Mouse (Mus musculus) forebrain, embryonic 11.5 days (tissue): ENCODE data around the gene Xntrpc. TPM values are rescaled to one million over a fixed set of nuclear protein-coding genes. Genes with fewer than 3 reads are reported as not detected.
"Not testable (repeated sequence)": the region's sequence is repeated elsewhere in the genome, so short reads cannot be mapped to it uniquely, and the experiment has no call there.

ENCODE experiments used
- ATAC-seq: fragments of 200-750 bp; cut with Nextera tagmentation; replicated peaks from 2 replicates; pipeline ENCODE4 v1.8.0; 2017; ENCODE audit warnings: moderate TSS enrichment; ENCODE audit not compliant: low FRiP score
- DNase-seq: peaks from one replicate; pipeline ENCODE4 v3.0.0-alpha.2; 2017; ENCODE audit warnings: low spot score
- H3K27ac ChIP-seq: fragments of 300-500 bp; sonication (generic); 2 replicates; pipeline ENCODE4 v1.5.1; 2014; ENCODE audit warnings: low read depth, low read length
- H3K27me3 ChIP-seq: fragments of 300-500 bp; sonication (generic); 2 replicates; pipeline ENCODE4 v1.6.1; 2014; ENCODE audit warnings: mild to moderate bottlenecking, low read length, mixed read lengths; ENCODE audit not compliant: control insufficient read depth, insufficient read depth
- H3K36me3 ChIP-seq: fragments of 300-500 bp; sonication (generic); 2 replicates; pipeline ENCODE4 v1.6.1; 2014; ENCODE audit warnings: mild to moderate bottlenecking, low read length, moderate library complexity, mixed read lengths; ENCODE audit not compliant: control insufficient read depth, insufficient read depth
- H3K4me1 ChIP-seq: fragments of 300-500 bp; sonication (generic); replicated peaks from 2 replicates; pipeline ENCODE4 v1.6.1; 2014; ENCODE audit warnings: low read length, mixed read lengths; ENCODE audit not compliant: control insufficient read depth, insufficient read depth
- H3K4me2 ChIP-seq: fragments of 300-500 bp; sonication (generic); 2 replicates; pipeline ENCODE4 v1.6.1; 2014; ENCODE audit warnings: low read depth, mild to moderate bottlenecking, low read length, moderate library complexity, mixed read lengths; ENCODE audit not compliant: severe bottlenecking
- H3K4me3 ChIP-seq: fragments of 300-500 bp; sonication (generic); 2 replicates; pipeline ENCODE4 v1.5.1; 2014; ENCODE audit warnings: low read depth, low read length
- H3K9ac ChIP-seq: fragments of 300-500 bp; sonication (generic); 2 replicates; pipeline ENCODE4 v1.6.1; 2014; ENCODE audit warnings: low read length
- H3K9me3 ChIP-seq: fragments of 300-500 bp; sonication (generic); 2 replicates; pipeline ENCODE4 v1.6.1; 2016; ENCODE audit warnings: low read length, mixed read lengths; ENCODE audit not compliant: control insufficient read depth
- WGBS: fragments of 180-500 bp; shearing (Covaris S2); extraction: QIAGEN DNeasy Blood & Tissue Kit; methylation state at CpG from one replicate; pipeline ENCODE4 v1.1.7; 2014; 5-methylcytosine and 5-hydroxymethylcytosine counted together
- polyA plus RNA-seq: library from polyadenylated mRNA; unstranded; fragments of >200 nt; fragmentation: Nextera tagmentation; extraction: Ambion mirVana; gene quantifications from 2 replicates; pipeline ENCODE4 v1.2.1, GENCODE M21; 2014

Xntrpc gene
- polyA plus RNA-seq, 1 experiment from 2014 or later: 2.4 TPM

- no peak for DNase-seq
- Histone ChIP-seq H3K36me3 (peaks cover 3% of the 10 kb centered on the region; the same call in 1 of the 2 replicates), H3K9me3 (no peaks in the 10 kb centered on the region), H3K4me2 (no peak overlapping the region), H3K4me3 (no peak overlapping the region), H3K27me3 (no peaks in the 10 kb centered on the region), H3K27ac (no peak overlapping the region), H3K9ac (no peak overlapping the region), H3K4me1 (no peaks in the 10 kb centered on the region)
- no peak for ATAC-seq
- WGBS: 82% methylated on average over 2 of the region's 2 CpGs
These were observed 40.1 kb upstream of the Xntrpc start for GRCm38 (mm10) chr7:102025187-102026119.

- no peak for DNase-seq
- H3K4me2 ChIP-seq: no peak overlapping the region
- ATAC-seq: no peak
- H3K4me3 ChIP-seq: no peak overlapping the region
- no peaks in the 10 kb centered on the region for H3K4me1 ChIP-seq
- H3K27ac ChIP-seq: no peak overlapping the region
- H3K9ac ChIP-seq: no peak overlapping the region
- H3K36me3 ChIP-seq: peaks cover 3% of the 10 kb centered on the region; the same call in 1 of the 2 replicates
- no peaks in the 10 kb centered on the region for H3K9me3 ChIP-seq
- H3K27me3 ChIP-seq: no peaks in the 10 kb centered on the region
- 94% methylated on average over 1 of the region's 1 CpGs for WGBS
These were observed 30.6 kb upstream of the Xntrpc start for GRCm38 (mm10) chr7:102034904-102035303.

GRCm38 (mm10) chr7:102035534-102035933, 30.0 kb upstream of the Xntrpc start:
- Histone ChIP-seq H3K9ac (no peak overlapping the region), H3K27me3 (no peaks in the 10 kb centered on the region), H3K9me3 (no peaks in the 10 kb centered on the region), H3K4me3 (no peak overlapping the region), H3K27ac (no peak overlapping the region), H3K4me1 (no peaks in the 10 kb centered on the region), H3K4me2 (no peak overlapping the region), H3K36me3 (peaks cover 3% of the 10 kb centered on the region; the same call in 1 of the 2 replicates)
- ATAC-seq: no peak
- 97% methylated on average over 2 of the region's 2 CpGs for WGBS
- no peak for DNase-seq

- DNase-seq: no peak
- 88% methylated on average over 3 of the region's 3 CpGs for WGBS
- H3K36me3 ChIP-seq: peaks cover 3% of the 10 kb centered on the region; the same call in 1 of the 2 replicates
These were observed 28.2 kb upstream of the Xntrpc start for GRCm38 (mm10) chr7:102037318-102037717.

GRCm38 (mm10) chr7:102042314-102042713, 23.2 kb upstream of the Xntrpc start:
- Histone ChIP-seq H3K27me3 (no peaks in the 10 kb centered on the region), H3K4me3 (no peak overlapping the region), H3K9me3 (no peaks in the 10 kb centered on the region), H3K4me1 (no peaks in the 10 kb centered on the region), H3K36me3 (peaks cover 3% of the 10 kb centered on the region; the same call in 1 of the 2 replicates), H3K27ac (no peak overlapping the region), H3K9ac (no peak overlapping the region), H3K4me2 (no peak overlapping the region)
- WGBS: 87% methylated on average over 2 of the region's 2 CpGs
- ATAC-seq: no peak
- no peak for DNase-seq

More at GRCm38 (mm10) chr7:102037318-102037717, 28.2 kb upstream of the Xntrpc start:
- Histone ChIP-seq H3K9ac (no peak overlapping the region), H3K4me1 (no peaks in the 10 kb centered on the region), H3K9me3 (no peaks in the 10 kb centered on the region), H3K4me2 (no peak overlapping the region), H3K4me3 (no peak overlapping the region), H3K27me3 (no peaks in the 10 kb centered on the region), H3K27ac (no peak overlapping the region)
- ATAC-seq: no peak

- H3K27me3 ChIP-seq, DNase-seq, H3K9me3 ChIP-seq, H3K4me3 ChIP-seq, H3K36me3 ChIP-seq, H3K4me2 ChIP-seq, ATAC-seq, H3K4me1 ChIP-seq, H3K27ac ChIP-seq, H3K9ac ChIP-seq: not testable (repeated sequence)
These were observed 17.0 kb upstream of the Xntrpc start for GRCm38 (mm10) chr7:102048524-102048923.

- Histone ChIP-seq H3K36me3 (no peaks in the 10 kb centered on the region; the same call in 1 of the 2 replicates), H3K27ac (no peak overlapping the region), H3K27me3 (no peaks in the 10 kb centered on the region), H3K4me2 (no peak overlapping the region), H3K9me3 (no peaks in the 10 kb centered on the region), H3K4me1 (peaks cover 4% of the 10 kb centered on the region), H3K9ac (no peak overlapping the region), H3K4me3 (no peak overlapping the region)
- ATAC-seq: no peak
- WGBS: 90% methylated on average over 3 of the region's 3 CpGs
- no peak for DNase-seq
These were observed 4.2 kb upstream of the Xntrpc start for GRCm38 (mm10) chr7:102061353-102061752.

- Histone ChIP-seq H3K4me1 (peaks cover 7% of the 10 kb centered on the region), H3K27me3 (no peaks in the 10 kb centered on the region), H3K4me2 (no peak overlapping the region), H3K9ac (no peak overlapping the region), H3K9me3 (no peaks in the 10 kb centered on the region), H3K4me3 (no peak overlapping the region), H3K27ac (no peak overlapping the region), H3K36me3 (no peaks in the 10 kb centered on the region; the same call in 1 of the 2 replicates)
- DNase-seq (no peak), ATAC-seq (no peak)
- 93% methylated on average over 1 of the region's 1 CpGs for WGBS
These were observed 3.3 kb upstream of the Xntrpc start for GRCm38 (mm10) chr7:102062203-102062602.
